ENCODE assay signal across 22 mouse cellular contexts in genomic region chr10:85518111-85518409, GRCm38 (mm10).
DNase-seq lines count a peak whose midpoint lies in the region; ATAC-seq and TF ChIP-seq lines count a peak whose summit lies in the region.
"Had no signal": no experiment of that assay in that cellular context is flagged by ENCODE, and none has a peak within 500 bp of the region (broad histone marks: within the 10 kb centered on the region; RNA-seq: fewer than 3 reads in every experiment).

No protein-coding gene starts in this region.

- no peaks in the 10 kb centered on the region for H3K9me3 ChIP-seq in midbrain, postnatal 0 days (ENCODE audit: low read length)
- H3K9me3 ChIP-seq in midbrain, embryonic 14.5 days (ENCODE audit: control insufficient read depth, low read length), result no peaks in the 10 kb centered on the region
- H3K9me3 ChIP-seq in embryonic facial prominence, embryonic 13.5 days, result no peaks in the 10 kb centered on the region
- no peaks in the 10 kb centered on the region for H3K9me3 ChIP-seq in limb, embryonic 12.5 days
- H3K9me3 ChIP-seq in neural tube, embryonic 14.5 days (ENCODE audit: control insufficient read depth, low read length), result no peaks in the 10 kb centered on the region
- H3K9me3 ChIP-seq in liver, embryonic 12.5 days (replicated peaks), result no peaks in the 10 kb centered on the region
- H3K9me3 ChIP-seq: forebrain, embryonic 13.5 days; heart, embryonic 15.5 days; hindbrain, embryonic 15.5 days had no signal

- H3K9ac ChIP-seq in midbrain, postnatal 0 days (replicated peaks; ENCODE audit: low read length, poor library complexity, severe bottlenecking), result no peak overlapping the region
- no peak overlapping the region for H3K9ac ChIP-seq in midbrain, embryonic 14.5 days (replicated peaks; ENCODE audit: low read length)
- no peak overlapping the region for H3K9ac ChIP-seq in embryonic facial prominence, embryonic 13.5 days
- H3K9ac ChIP-seq in limb, embryonic 12.5 days (replicated peaks), result no peak overlapping the region
- no peak overlapping the region for H3K9ac ChIP-seq in neural tube, embryonic 14.5 days (replicated peaks; ENCODE audit: low read depth, low read length)
- no peak overlapping the region for H3K9ac ChIP-seq in liver, embryonic 12.5 days
- H3K9ac ChIP-seq: forebrain, embryonic 13.5 days; forebrain, postnatal 0 days; heart, embryonic 15.5 days; hindbrain, embryonic 15.5 days had no signal

- no peak overlapping the region for H3K4me2 ChIP-seq in midbrain, postnatal 0 days (ENCODE audit: low read depth, low read length, poor library complexity, severe bottlenecking)
- no peak overlapping the region for H3K4me2 ChIP-seq in midbrain, embryonic 14.5 days (ENCODE audit: low read length)
- H3K4me2 ChIP-seq in embryonic facial prominence, embryonic 13.5 days, result no peak overlapping the region
- H3K4me2 ChIP-seq in limb, embryonic 12.5 days, result peak overlapping the region; percentile 31
- H3K4me2 ChIP-seq in neural tube, embryonic 14.5 days (ENCODE audit: low read depth, low read length), result no peak overlapping the region
- H3K4me2 ChIP-seq in liver, embryonic 12.5 days, result no peak overlapping the region
- H3K4me2 ChIP-seq: forebrain, embryonic 13.5 days; heart, embryonic 11.5 days; heart, embryonic 15.5 days; hindbrain, embryonic 15.5 days had no signal

- DNase-seq in midbrain, postnatal 0 days (ENCODE audit: low spot score), result peak; percentile 17
- DNase-seq in midbrain, embryonic 14.5 days, result no peak
- no peak for DNase-seq in embryo, embryonic 10.5 days (ENCODE audit: low spot score)
- DNase-seq: adrenal gland, adult 2 months; adrenal gland, postnatal 25 days; cerebellum, adult 2 months; cerebellum, postnatal 14 days; forebrain, postnatal 0 days; gastrocnemius, postnatal 14 days; heart, adult 2 months; heart, postnatal 14 days had no signal

- no peak overlapping the region for H3K4me3 ChIP-seq in midbrain, postnatal 0 days (ENCODE audit: low read depth, low read length)
- H3K4me3 ChIP-seq in midbrain, embryonic 14.5 days (replicated peaks; ENCODE audit: low read depth, low read length), result no peak overlapping the region
- no peak overlapping the region for H3K4me3 ChIP-seq in embryonic facial prominence, embryonic 13.5 days
- no peak overlapping the region for H3K4me3 ChIP-seq in limb, embryonic 12.5 days (replicated peaks)
- no peak overlapping the region for H3K4me3 ChIP-seq in neural tube, embryonic 14.5 days (ENCODE audit: low read depth, low read length)
- no peak overlapping the region for H3K4me3 ChIP-seq in liver, embryonic 12.5 days
- H3K4me3 ChIP-seq: forebrain, embryonic 13.5 days; heart, adult 2 months; heart, embryonic 15.5 days; hindbrain, embryonic 15.5 days had no signal

- 80% methylated on average over 6 of the region's 6 CpGs for WGBS in midbrain, postnatal 0 days
- WGBS in midbrain, embryonic 14.5 days, result 89% methylated on average over 6 of the region's 6 CpGs
- 77% methylated on average over 6 of the region's 6 CpGs for WGBS in embryonic facial prominence, embryonic 13.5 days
- 44% methylated on average over 6 of the region's 6 CpGs for WGBS in limb, embryonic 12.5 days
- 49% methylated on average over 6 of the region's 6 CpGs for WGBS in neural tube, embryonic 14.5 days
- 76% methylated on average over 6 of the region's 6 CpGs for WGBS in liver, embryonic 12.5 days (ENCODE audit: insufficient replicate concordance)

- no peak for ATAC-seq in midbrain, postnatal 0 days (ENCODE audit: low FRiP score)
- no peak for ATAC-seq in midbrain, embryonic 14.5 days (ENCODE audit: low FRiP score, low TSS enrichment)
- ATAC-seq in embryonic facial prominence, embryonic 13.5 days (ENCODE audit: insufficient number of reproducible peaks, insufficient read depth, low FRiP score, low TSS enrichment, low read depth), result no peak
- peak; percentile 59; the same call in 1 of the 2 replicates for ATAC-seq in limb, embryonic 12.5 days (ENCODE audit: insufficient number of reproducible peaks, insufficient read depth, low FRiP score, low TSS enrichment, low read depth)
- peak; percentile 50; the same call in 1 of the 2 replicates for ATAC-seq in neural tube, embryonic 14.5 days (ENCODE audit: low read depth)
- no peak for ATAC-seq in activated CD4-positive, CD25-positive, alpha-beta regulatory T cell, adult 4 months
- ATAC-seq in liver, embryonic 12.5 days, result no peak
- ATAC-seq: forebrain, embryonic 13.5 days; forebrain, postnatal 0 days; Patski had no signal

- no peaks in the 10 kb centered on the region for H3K4me1 ChIP-seq in midbrain, postnatal 0 days (ENCODE audit: insufficient read depth, low read length)
- no peaks in the 10 kb centered on the region for H3K4me1 ChIP-seq in midbrain, embryonic 14.5 days (ENCODE audit: control insufficient read depth, insufficient read depth, low read length)
- peaks cover 19% of the 10 kb centered on the region for H3K4me1 ChIP-seq in embryonic facial prominence, embryonic 13.5 days
- H3K4me1 ChIP-seq in limb, embryonic 12.5 days (replicated peaks), result peaks cover 31% of the 10 kb centered on the region
- peaks cover 4% of the 10 kb centered on the region for H3K4me1 ChIP-seq in neural tube, embryonic 14.5 days (ENCODE audit: control insufficient read depth, insufficient read depth, low read length)
- no peaks in the 10 kb centered on the region for H3K4me1 ChIP-seq in liver, embryonic 12.5 days
- H3K4me1 ChIP-seq: forebrain, embryonic 13.5 days; heart, embryonic 15.5 days had no signal

- no peaks in the 10 kb centered on the region for H3K36me3 ChIP-seq in midbrain, postnatal 0 days (ENCODE audit: insufficient read depth, low read length)
- H3K36me3 ChIP-seq in midbrain, embryonic 14.5 days (ENCODE audit: control insufficient read depth, insufficient read depth, low read length), result no peaks in the 10 kb centered on the region
- H3K36me3 ChIP-seq in embryonic facial prominence, embryonic 13.5 days, result no peaks in the 10 kb centered on the region
- H3K36me3 ChIP-seq in limb, embryonic 12.5 days, result no peaks in the 10 kb centered on the region
- H3K36me3 ChIP-seq in neural tube, embryonic 14.5 days (ENCODE audit: control insufficient read depth, insufficient read depth, low read length), result no peaks in the 10 kb centered on the region
- H3K36me3 ChIP-seq in liver, embryonic 12.5 days, result no peaks in the 10 kb centered on the region
- H3K36me3 ChIP-seq: heart, embryonic 15.5 days; hindbrain, embryonic 15.5 days had no signal

- no peak overlapping the region for H3K27ac ChIP-seq in midbrain, postnatal 0 days (ENCODE audit: low read depth, low read length)
- H3K27ac ChIP-seq in midbrain, embryonic 14.5 days (replicated peaks; ENCODE audit: low read depth, low read length), result no peak overlapping the region
- 0 out of 2 replicates have a peak overlapping the region, but pooled peaks have one; percentile 51 for H3K27ac ChIP-seq in embryonic facial prominence, embryonic 13.5 days
- peak overlapping the region; percentile 88 for H3K27ac ChIP-seq in limb, embryonic 12.5 days
- no peak overlapping the region for H3K27ac ChIP-seq in neural tube, embryonic 14.5 days (ENCODE audit: low read depth, low read length)
- no peak overlapping the region for H3K27ac ChIP-seq in liver, embryonic 12.5 days
- H3K27ac ChIP-seq: forebrain, embryonic 13.5 days; heart, adult 2 months; heart, embryonic 15.5 days; hindbrain, embryonic 15.5 days had no signal

- no peaks in the 10 kb centered on the region for H3K27me3 ChIP-seq in midbrain, postnatal 0 days (ENCODE audit: insufficient read depth, low read length)
- no peaks in the 10 kb centered on the region for H3K27me3 ChIP-seq in midbrain, embryonic 14.5 days (ENCODE audit: control insufficient read depth, insufficient read depth, low read length)
- no peaks in the 10 kb centered on the region for H3K27me3 ChIP-seq in embryonic facial prominence, embryonic 13.5 days
- peaks cover 2% of the 10 kb centered on the region; the same call in 1 of the 2 replicates for H3K27me3 ChIP-seq in limb, embryonic 12.5 days
- no peaks in the 10 kb centered on the region for H3K27me3 ChIP-seq in neural tube, embryonic 14.5 days (ENCODE audit: control insufficient read depth, insufficient read depth, low read length)
- no peaks in the 10 kb centered on the region for H3K27me3 ChIP-seq in liver, embryonic 12.5 days (replicated peaks)
- H3K27me3 ChIP-seq: CH12.LX; forebrain, embryonic 13.5 days; heart, embryonic 15.5 days; hindbrain, embryonic 15.5 days; Patski had no signal

- TF ChIP-seq CTCF in midbrain, postnatal 0 days (IDR thresholded peaks at IDR 0.05), result no peak

Comparison
In these comparisons a context has a peak if more than half of its experiments do, and no peak if none do; other contexts are left out.
1. ATAC-seq: peak in limb, embryonic 12.5 days (single experiment) and neural tube, embryonic 14.5 days (single experiment); none in midbrain, postnatal 0 days (single experiment), midbrain, embryonic 14.5 days (single experiment), embryonic facial prominence, embryonic 13.5 days (single experiment), activated CD4-positive, CD25-positive, alpha-beta regulatory T cell, adult 4 months (single experiment) and liver, embryonic 12.5 days (single experiment).
2. H3K27ac ChIP-seq: peak in embryonic facial prominence, embryonic 13.5 days (single experiment) and limb, embryonic 12.5 days (single experiment); none in midbrain, postnatal 0 days (single experiment), midbrain, embryonic 14.5 days (single experiment), neural tube, embryonic 14.5 days (single experiment) and liver, embryonic 12.5 days (single experiment).